Mouse (Mus musculus) midbrain, embryonic 11.5 days (tissue): ENCODE measurements around the gene Avpr1b. TPM values are rescaled to one million over a fixed set of nuclear protein-coding genes. Genes with fewer than 3 reads are reported as not detected.

Source experiments
- ATAC-seq: fragments of 200-750 bp; cut with Nextera tagmentation; 2 replicates; pipeline ENCODE4 v1.8.0; 2017; ENCODE audit warnings: moderate TSS enrichment, moderate library complexity; ENCODE audit not compliant: low FRiP score
- DNase-seq: peaks from one replicate; pipeline ENCODE4 v3.0.0; 2015; ENCODE audit warnings: low spot score; ENCODE audit errors: missing footprints
- H3K27ac ChIP-seq: fragments of 300-500 bp; sonication (generic); 2 replicates; pipeline ENCODE4 v1.5.1; 2014; ENCODE audit warnings: low read depth, low read length
- H3K27me3 ChIP-seq: fragments of 300-500 bp; sonication (generic); 2 replicates; pipeline ENCODE4 v1.6.1; 2014; ENCODE audit warnings: mild to moderate bottlenecking, low read length, moderate library complexity, mixed read lengths; ENCODE audit not compliant: control insufficient read depth, insufficient read depth
- H3K36me3 ChIP-seq: fragments of 300-500 bp; sonication (generic); 2 replicates; pipeline ENCODE4 v1.6.1; 2014; ENCODE audit warnings: mild to moderate bottlenecking, low read length, moderate library complexity, mixed read lengths; ENCODE audit not compliant: control insufficient read depth, insufficient read depth
- H3K4me1 ChIP-seq: fragments of 300-500 bp; sonication (generic); 2 replicates; pipeline ENCODE4 v1.6.1; 2014; ENCODE audit warnings: low read length; ENCODE audit not compliant: control insufficient read depth, insufficient read depth
- H3K4me2 ChIP-seq: fragments of 300-500 bp; sonication (generic); 2 replicates; pipeline ENCODE4 v1.6.1; 2014; ENCODE audit warnings: mild to moderate bottlenecking, moderate library complexity
- H3K4me3 ChIP-seq: fragments of 300-500 bp; sonication (generic); 2 replicates; pipeline ENCODE4 v1.5.1; 2014; ENCODE audit warnings: low read depth, low read length
- H3K9ac ChIP-seq: fragments of 300-500 bp; sonication (generic); 2 replicates; pipeline ENCODE4 v1.6.1; 2014; ENCODE audit warnings: low read length
- H3K9me3 ChIP-seq: fragments of 300-500 bp; sonication (generic); 2 replicates; pipeline ENCODE4 v1.6.1; 2016; ENCODE audit warnings: low read length; ENCODE audit not compliant: control insufficient read depth
- WGBS: fragments of 180-500 bp; shearing (Covaris S2); extraction: QIAGEN DNeasy Blood & Tissue Kit; methylation state at CpG from one replicate; pipeline ENCODE4 v1.1.7; 2014; 5-methylcytosine and 5-hydroxymethylcytosine counted together
- polyA plus RNA-seq: library from polyadenylated mRNA; unstranded; fragments of >200 nt; fragmentation: Nextera tagmentation; extraction: Ambion mirVana; gene quantifications from 2 replicates; pipeline ENCODE4 v1.2.1, GENCODE M21; 2014

Gene Avpr1b
- polyA plus RNA-seq, 1 experiment from 2014 or later = not detected

GRCm38 (mm10) chr1:131573721-131574120 lies 25.3 kb upstream of the Avpr1b start:
- peak; percentile 87 for DNase-seq
- WGBS = 94% methylated on average over 14 of the region's 14 CpGs
- no peak overlapping the region for H3K9ac ChIP-seq
- no peaks in the 10 kb centered on the region for H3K9me3 ChIP-seq
- H3K36me3 ChIP-seq = no peaks in the 10 kb centered on the region
- no peak overlapping the region for H3K4me3 ChIP-seq
- no peak overlapping the region for H3K4me2 ChIP-seq
- H3K27me3 ChIP-seq = no peaks in the 10 kb centered on the region
- no peak overlapping the region for H3K27ac ChIP-seq
- no peak for ATAC-seq
- no peaks in the 10 kb centered on the region for H3K4me1 ChIP-seq

DNA sequence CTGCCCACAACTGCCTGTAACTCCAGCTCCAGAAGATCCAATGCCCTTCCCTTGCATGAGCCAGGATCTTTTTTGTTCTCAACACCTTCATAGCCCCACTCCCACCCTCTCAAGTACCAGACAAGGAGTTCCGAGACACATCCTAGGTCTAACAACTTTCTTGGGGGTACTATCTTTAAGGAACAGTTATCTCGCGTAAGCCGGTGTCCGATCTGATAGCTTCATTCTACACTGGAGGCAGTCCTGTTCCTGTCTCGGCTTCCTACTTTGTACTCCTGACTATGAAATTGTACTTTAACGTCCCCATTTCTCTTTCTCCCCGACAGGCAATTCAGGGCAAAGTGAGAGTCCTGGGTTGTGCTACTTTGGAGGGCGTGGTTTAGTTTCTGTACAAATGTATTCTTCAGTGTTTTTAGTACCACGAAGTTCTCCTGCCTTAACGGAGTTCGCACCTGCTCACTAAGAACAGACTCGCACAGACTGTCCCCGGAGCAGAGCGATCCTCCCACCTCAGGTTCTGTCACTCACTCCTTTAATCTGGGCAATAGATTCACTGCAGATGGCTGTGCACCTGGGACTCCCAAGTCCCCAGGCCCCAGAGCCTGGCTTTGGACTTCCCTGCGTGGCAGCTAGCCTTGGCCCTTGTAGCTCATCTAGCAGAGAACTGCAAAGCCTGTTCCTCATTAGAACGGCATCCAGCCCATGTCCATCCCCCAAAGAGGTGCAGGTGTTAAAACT lies 19.9 kb upstream of the Avpr1b start:
- DNase-seq = no peak
- Histone ChIP-seq H3K27me3 (no peaks in the 10 kb centered on the region), H3K4me3 (no peak overlapping the region), H3K9ac (no peak overlapping the region), H3K36me3 (no peaks in the 10 kb centered on the region), H3K4me2 (no peak overlapping the region), H3K4me1 (no peaks in the 10 kb centered on the region), H3K9me3 (no peaks in the 10 kb centered on the region), H3K27ac (no peak overlapping the region)
- ATAC-seq = no peak
- 86% methylated on average over 17 of the region's 17 CpGs for WGBS

DNA sequence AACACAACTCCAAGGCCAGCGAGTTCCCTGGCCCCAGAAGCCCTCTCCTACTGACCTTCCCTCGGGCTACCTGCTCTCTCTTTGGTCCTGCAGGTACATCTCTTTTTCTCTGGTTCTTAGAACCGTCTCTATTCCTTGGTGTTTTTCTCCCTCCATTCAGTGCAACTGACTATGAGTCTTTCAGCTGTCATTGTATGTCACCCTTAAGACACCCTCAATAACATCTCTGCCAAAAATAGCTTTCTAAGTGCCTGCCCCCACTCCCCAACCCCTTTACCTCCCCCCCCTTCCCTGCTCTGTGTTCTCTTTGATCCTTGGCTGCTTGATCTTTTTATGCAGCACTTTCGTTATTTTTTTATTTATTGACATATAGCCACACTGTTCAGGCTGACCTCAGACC lies 18.6 kb upstream of the Avpr1b start:
- H3K9ac ChIP-seq = no peak overlapping the region
- H3K4me2 ChIP-seq = no peak overlapping the region
- no peaks in the 10 kb centered on the region for H3K27me3 ChIP-seq
- 70% methylated on average over 4 of the region's 4 CpGs for whole genome bisulfite sequencing
- H3K27ac ChIP-seq = no peak overlapping the region
- no peak for DNase-seq
- H3K4me3 ChIP-seq = no peak overlapping the region
- no peaks in the 10 kb centered on the region for H3K4me1 ChIP-seq
- H3K36me3 ChIP-seq = no peaks in the 10 kb centered on the region
- no peaks in the 10 kb centered on the region for H3K9me3 ChIP-seq
- ATAC-seq = no peak

DNA sequence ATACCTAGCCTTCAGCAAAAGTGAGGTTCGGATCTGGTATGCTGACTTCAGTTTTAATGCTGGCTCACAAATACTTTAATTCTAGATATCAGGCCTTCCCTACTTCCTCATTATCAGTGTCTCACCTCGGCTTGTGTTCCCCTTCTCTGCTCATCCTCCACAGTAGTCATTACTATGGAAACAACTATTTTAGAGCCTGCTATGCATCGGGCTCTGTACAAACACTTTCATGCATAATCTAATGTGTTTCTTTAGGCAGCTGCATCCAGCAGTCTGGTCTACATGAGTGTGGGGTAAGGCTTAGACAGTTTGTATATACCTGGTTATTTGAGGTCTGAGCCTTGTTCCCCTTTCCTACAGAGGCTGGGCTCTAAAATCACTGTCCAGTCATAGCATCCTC lies 15.4 kb upstream of the Avpr1b start:
- 86% methylated on average over 3 of the region's 3 CpGs for WGBS
- Histone ChIP-seq H3K9me3 (no peaks in the 10 kb centered on the region), H3K4me3 (no peak overlapping the region), H3K4me2 (no peak overlapping the region), H3K27ac (no peak overlapping the region), H3K27me3 (no peaks in the 10 kb centered on the region), H3K36me3 (no peaks in the 10 kb centered on the region), H3K9ac (no peak overlapping the region), H3K4me1 (no peaks in the 10 kb centered on the region)
- no peak for ATAC-seq
- no peak for DNase-seq

DNA sequence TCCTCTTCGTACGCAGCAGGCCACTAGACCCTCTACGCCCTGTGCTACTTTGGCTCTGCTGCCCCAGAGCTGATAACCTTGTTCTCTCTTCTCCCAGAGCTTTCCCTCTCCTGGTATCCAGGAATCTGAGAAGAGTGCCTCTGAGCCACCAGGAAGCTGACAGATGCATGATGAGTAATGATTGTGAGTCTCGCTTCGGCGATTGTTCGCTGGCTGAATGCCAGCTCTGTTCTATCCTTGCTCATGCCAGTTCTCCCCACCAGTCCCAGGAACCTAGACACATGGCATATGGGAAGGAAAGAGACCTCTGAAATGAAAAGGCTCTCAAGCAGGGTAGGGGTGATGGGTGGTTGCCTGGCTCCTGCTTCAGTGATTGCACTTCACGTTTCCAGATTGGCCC lies 12.2 kb upstream of the Avpr1b start:
- H3K27ac ChIP-seq = no peak overlapping the region
- H3K9me3 ChIP-seq = no peaks in the 10 kb centered on the region
- no peaks in the 10 kb centered on the region for H3K36me3 ChIP-seq
- ATAC-seq (no peak), DNase-seq (no peak)
- no peak overlapping the region for H3K4me2 ChIP-seq
- no peaks in the 10 kb centered on the region for H3K27me3 ChIP-seq
- no peak overlapping the region for H3K9ac ChIP-seq
- WGBS = 91% methylated on average over 8 of the region's 8 CpGs
- no peaks in the 10 kb centered on the region for H3K4me1 ChIP-seq
- H3K4me3 ChIP-seq = no peak overlapping the region

GRCm38 (mm10) chr1:131600314-131600713 lies 1.3 kb downstream of the Avpr1b start:
- H3K4me1 ChIP-seq = no peaks in the 10 kb centered on the region
- no peaks in the 10 kb centered on the region for H3K36me3 ChIP-seq
- no peaks in the 10 kb centered on the region for H3K27me3 ChIP-seq
- no peak overlapping the region for H3K4me3 ChIP-seq
- WGBS = 38% methylated on average over 11 of the region's 11 CpGs
- H3K9ac ChIP-seq = no peak overlapping the region
- H3K4me2 ChIP-seq = no peak overlapping the region
- no peak overlapping the region for H3K27ac ChIP-seq
- DNase-seq = no peak
- ATAC-seq = no peak
- no peaks in the 10 kb centered on the region for H3K9me3 ChIP-seq

DNA sequence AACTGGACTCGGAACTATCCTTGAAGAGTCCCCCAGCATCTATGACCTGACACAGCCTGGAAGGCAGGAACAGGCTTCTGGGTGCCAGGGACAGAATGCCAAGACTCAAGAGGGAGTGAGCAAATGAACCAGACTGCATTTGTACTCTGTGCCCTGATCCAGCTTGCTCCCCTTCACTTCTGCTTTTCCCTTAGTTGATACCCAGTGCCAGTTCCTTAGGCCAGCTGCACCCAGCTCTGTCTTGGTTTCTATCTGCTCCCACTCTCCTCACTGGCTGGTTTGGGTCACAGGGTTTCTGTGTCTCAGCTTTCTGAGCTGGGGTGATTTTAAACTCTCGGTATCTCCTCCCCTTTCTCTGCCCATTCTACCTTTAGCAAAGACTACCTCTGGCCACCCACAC lies 7.7 kb downstream of the Avpr1b start:
- H3K4me2 ChIP-seq = no peak overlapping the region
- no peaks in the 10 kb centered on the region for H3K36me3 ChIP-seq
- no peak overlapping the region for H3K9ac ChIP-seq
- H3K27me3 ChIP-seq = no peaks in the 10 kb centered on the region
- no peak overlapping the region for H3K4me3 ChIP-seq
- H3K9me3 ChIP-seq = no peaks in the 10 kb centered on the region
- no peak for DNase-seq
- ATAC-seq = no peak
- no peak overlapping the region for H3K27ac ChIP-seq
- WGBS = 89% methylated on average over 2 of the region's 2 CpGs
- H3K4me1 ChIP-seq = no peaks in the 10 kb centered on the region

DNA sequence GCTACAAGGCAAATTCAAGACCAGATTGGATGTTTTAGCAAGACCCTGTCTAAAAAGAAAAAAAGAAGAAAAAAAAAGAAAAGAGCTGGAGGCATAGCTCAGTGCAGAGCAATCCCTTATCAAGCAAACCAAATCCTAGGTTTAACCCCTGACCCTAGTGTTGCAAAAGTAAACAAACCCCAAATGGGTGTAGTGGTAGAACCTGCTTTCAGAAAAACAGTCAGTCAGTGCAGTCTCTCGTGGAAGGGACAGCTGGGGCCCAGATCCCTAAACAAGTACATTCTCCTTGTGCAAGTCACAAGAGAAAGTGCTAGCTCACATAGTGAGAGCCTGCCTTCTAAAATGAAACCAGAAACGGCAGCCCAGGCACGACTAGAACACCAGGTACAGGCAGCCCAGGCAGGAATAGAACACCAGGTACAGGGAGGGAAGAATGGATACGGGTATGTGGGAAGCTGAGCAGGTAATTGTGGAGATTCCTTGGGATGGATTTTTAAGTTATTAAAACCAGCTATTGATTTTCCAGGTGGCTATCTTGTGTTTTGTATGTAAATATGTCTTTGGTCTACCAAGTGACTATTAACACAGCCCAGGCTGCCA lies 13.6 kb downstream of the Avpr1b start:
- no peak overlapping the region for H3K9ac ChIP-seq
- no peaks in the 10 kb centered on the region for H3K27me3 ChIP-seq
- ATAC-seq (no peak), DNase-seq (no peak)
- H3K4me1 ChIP-seq = no peaks in the 10 kb centered on the region
- no peak overlapping the region for H3K27ac ChIP-seq
- H3K4me2 ChIP-seq = no peak overlapping the region
- H3K4me3 ChIP-seq = no peak overlapping the region
- no peaks in the 10 kb centered on the region for H3K36me3 ChIP-seq
- WGBS = 60% methylated on average over 4 of the region's 4 CpGs
- no peaks in the 10 kb centered on the region for H3K9me3 ChIP-seq

- Histone ChIP-seq H3K36me3 (no peaks in the 10 kb centered on the region), H3K4me1 (no peaks in the 10 kb centered on the region), H3K4me3 (no peak overlapping the region), H3K9ac (no peak overlapping the region), H3K27ac (no peak overlapping the region), H3K9me3 (no peaks in the 10 kb centered on the region), H3K4me2 (no peak overlapping the region), H3K27me3 (no peaks in the 10 kb centered on the region)
- WGBS = 84% methylated on average over 16 of the region's 16 CpGs
- DNase-seq (peak; percentile 94), ATAC-seq (peak; percentile 71)
These were observed 14.5 kb downstream of the Avpr1b start for GRCm38 (mm10) chr1:131613361-131614133.
